Comparison of ENCODE assay signal across 17 mouse cellular contexts in genomic region chr10:84444396-84444795, GRCm38 (mm10). TPM values are rescaled to one million over a fixed set of nuclear protein-coding genes. Genes with fewer than 3 reads are reported as not detected.
DNase-seq lines count a peak whose midpoint lies in the region; ATAC-seq and TF ChIP-seq lines count a peak whose summit lies in the region.
"Had no signal": no experiment of that assay in that cellular context is flagged by ENCODE, and none has a peak within 500 bp of the region (broad histone marks: within the 10 kb centered on the region; RNA-seq: fewer than 3 reads in every experiment).

No protein-coding gene starts in this region.

- intact Hi-C loops in heart, postnatal 10 days (cut with DNase I) = no loop called here

- no peaks in the 10 kb centered on the region for H3K36me3 ChIP-seq in heart, postnatal 0 days (replicated peaks; ENCODE audit: control insufficient read depth, insufficient read depth, low read length)
- no peaks in the 10 kb centered on the region for H3K36me3 ChIP-seq in lung, postnatal 0 days (ENCODE audit: insufficient read depth, low read length)

- 0 out of 2 replicates have a peak, but pooled peaks have one; percentile 14 for TF ChIP-seq CTCF in heart, postnatal 0 days (IDR thresholded peaks at IDR 0.05; ENCODE audit: low read depth)
- TF ChIP-seq CTCF in lung, postnatal 0 days (IDR thresholded peaks at IDR 0.05) = peak; percentile 35

- no peak overlapping the region for H3K9ac ChIP-seq in heart, postnatal 0 days (replicated peaks; ENCODE audit: low read depth, low read length)
- H3K9ac ChIP-seq in lung, postnatal 0 days (replicated peaks; ENCODE audit: low read depth) = no peak overlapping the region

- DNase-seq in heart, postnatal 0 days (ENCODE audit: low spot score) = no peak
- no peak for DNase-seq in heart, postnatal 10 days
- no peak for DNase-seq in lung, postnatal 0 days (ENCODE audit: low spot score)
- no peak for DNase-seq in lung, postnatal 25 days (ENCODE audit: low spot score)
- peak; percentile 45 for DNase-seq in Muller cell, postnatal 12 days (ENCODE audit: inconsistent ontology term)
- DNase-seq in retina, embryonic 14.5 days (ENCODE audit: low spot score) = peak; percentile 33
- DNase-seq in spleen, postnatal 14 days (ENCODE audit: low spot score in 2 of 2) = no peak
- DNase-seq in c-Kit-positive CD71-positive TER-119-positive erythroid progenitor cells, embryonic 14.5 days (ENCODE audit: low spot score) = no peak
- DNase-seq: adrenal gland, postnatal 10 days; gastrocnemius, postnatal 10 days; kidney, postnatal 10 days had no signal

- no peak overlapping the region for H3K4me3 ChIP-seq in heart, postnatal 0 days (ENCODE audit: low read depth, low read length)
- no peak overlapping the region for H3K4me3 ChIP-seq in lung, postnatal 0 days (ENCODE audit: low read depth, low read length)
- H3K4me3 ChIP-seq: erythroblast, embryonic 14.5 days; myocyte had no signal

- peaks cover 16% of the 10 kb centered on the region for H3K4me1 ChIP-seq in heart, postnatal 0 days (ENCODE audit: control insufficient read depth, insufficient read depth)
- peaks cover 10% of the 10 kb centered on the region; the same call in 1 of the 2 replicates for H3K4me1 ChIP-seq in lung, postnatal 0 days (ENCODE audit: insufficient read depth, low read depth, low read length)

- no peak overlapping the region for H3K27ac ChIP-seq in heart, postnatal 0 days (ENCODE audit: low read depth)
- H3K27ac ChIP-seq in lung, postnatal 0 days (ENCODE audit: low read length) = no peak overlapping the region

- no peak for ATAC-seq in heart, postnatal 0 days (ENCODE audit: insufficient read depth, low read depth)
- ATAC-seq in lung, postnatal 0 days = no peak
- ATAC-seq: forebrain, embryonic 16.5 days; intestine, embryonic 16.5 days had no signal

- no peak for TF ChIP-seq EP300 in heart, postnatal 0 days (IDR thresholded peaks at IDR 0.05; ENCODE audit: low read depth)
- no peak for TF ChIP-seq EP300 in lung, postnatal 0 days (IDR thresholded peaks at IDR 0.05)

- WGBS in heart, postnatal 0 days = 70% methylated on average over 9 of the region's 9 CpGs
- 69% methylated on average over 9 of the region's 9 CpGs for WGBS in lung, postnatal 0 days

- H3K27me3 ChIP-seq in heart, postnatal 0 days (ENCODE audit: control insufficient read depth, insufficient read depth, low read length) = no peaks in the 10 kb centered on the region
- H3K27me3 ChIP-seq in lung, postnatal 0 days (replicated peaks; ENCODE audit: insufficient read depth, low read length) = no peaks in the 10 kb centered on the region

- no peaks in the 10 kb centered on the region for H3K9me3 ChIP-seq in heart, postnatal 0 days (replicated peaks; ENCODE audit: control insufficient read depth, low read length)
- no peaks in the 10 kb centered on the region for H3K9me3 ChIP-seq in lung, postnatal 0 days (ENCODE audit: low read length)

- no peak overlapping the region for H3K4me2 ChIP-seq in heart, postnatal 0 days (ENCODE audit: low read depth, low read length)
- H3K4me2 ChIP-seq in lung, postnatal 0 days (replicated peaks; ENCODE audit: low read depth, low read length) = no peak overlapping the region
- H3K4me2 ChIP-seq: heart, embryonic 11.5 days; liver, embryonic 11.5 days had no signal

RNA-seq across cellular contexts. Expression of gene Nuak1, which starts 4.0 kb away (rescaled TPM):
- 33.6 and 36.8 TPM in 2 replicates for total RNA-seq in heart, postnatal 0 days (2014; rRNA removed; ENCODE audit: low replicate concordance)
- polyA plus RNA-seq in heart, postnatal 0 days (2015; fragmentation: Nextera tagmentation; extraction: Ambion mirVana) = 1.4 and 1.7 TPM in 2 replicates
- 10 to 100 TPM; 25.3 to 33.0 TPM for total RNA-seq in heart, postnatal 10 days (2021)
- 2.2 and 2.3 TPM in 2 replicates for polyA plus RNA-seq in lung, postnatal 0 days (2015; fragmentation: Nextera tagmentation; extraction: Ambion mirVana)

Comparison
In these comparisons a context has a peak if more than half of its experiments do, and no peak if none do; other contexts are left out.
1. DNase-seq: peak in Muller cell, postnatal 12 days (single experiment) and retina, embryonic 14.5 days (single experiment); none in heart, postnatal 0 days (single experiment), heart, postnatal 10 days (0 of 2), lung, postnatal 0 days (single experiment), lung, postnatal 25 days (single experiment), spleen, postnatal 14 days (0 of 2) and c-Kit-positive CD71-positive TER-119-positive erythroid progenitor cells, embryonic 14.5 days (single experiment).